Mouse (Mus musculus): ENCODE data around the gene Ssxb3.
"Not testable (repeated sequence)": the region's sequence is repeated elsewhere in the genome, so short reads cannot be mapped to it uniquely, and the experiment has no call there.

The Ssxb3 gene

DNA sequence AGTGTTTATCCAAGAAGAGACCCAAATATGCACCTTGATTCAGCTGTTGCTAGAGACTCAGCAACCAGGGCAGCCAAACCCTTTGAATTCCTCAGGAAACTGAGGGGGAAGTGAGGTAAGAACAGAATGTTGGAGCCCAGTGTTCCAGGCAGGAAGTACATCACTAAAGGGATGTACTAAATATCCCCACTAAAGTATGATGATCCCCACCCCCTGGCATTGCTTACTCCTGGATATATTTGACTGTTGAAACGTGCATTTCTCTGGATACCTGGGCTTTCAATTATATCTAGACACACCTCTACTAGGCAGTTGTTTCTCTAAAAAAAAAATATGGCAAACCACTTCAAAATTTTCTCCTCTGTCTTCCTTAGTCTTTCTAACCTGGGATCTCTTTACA is at the start of gene Ssxb3:
Gene Ssxb3, minus strand, starts transcription at position 101 of the 400 bp plus-strand sequence.
- DNase-seq (ENCODE audit: low spot score in 2 of 2) = not testable (repeated sequence)

- not testable (repeated sequence) for DNase-seq (ENCODE audit: low spot score in 2 of 2)
Measured at GRCm38 (mm10) chrX:8548155-8548554, 43.5 kb downstream of the Ssxb3 start, which contains the start of gene Ssxb6. Ssxb6 (minus strand) TSS chrX:8548255.
